24 mouse cellular contexts compared by ENCODE assay signal in genomic region chr5:110604311-110604710, GRCm38 (mm10). TPM values are rescaled to one million over a fixed set of nuclear protein-coding genes. Genes with fewer than 3 reads are reported as not detected.
DNase-seq lines count a peak whose midpoint lies in the region; ATAC-seq and TF ChIP-seq lines count a peak whose summit lies in the region.
"Had no signal": no experiment of that assay in that cellular context is flagged by ENCODE, and none has a peak within 500 bp of the region (broad histone marks: within the 10 kb centered on the region; RNA-seq: fewer than 3 reads in every experiment).

No protein-coding gene starts in this region.

- ATAC-seq in midbrain, embryonic 11.5 days (ENCODE audit: low FRiP score): no peak
- no peak for ATAC-seq in midbrain, embryonic 16.5 days
- no peak for ATAC-seq in megakaryocyte, adult 5-6 weeks (ENCODE audit: poor library complexity, severe bottlenecking)
- ATAC-seq: activated CD4-positive, CD25-positive, alpha-beta regulatory T cell, adult 4 months; CD4-positive, CD25-positive, alpha-beta regulatory T cell, adult 4 months; Patski had no signal

- TF ChIP-seq POLR2A in embryonic fibroblast, embryonic 13.5 days (IDR thresholded peaks at IDR 0.05; ENCODE audit: low read depth, low read length): no peak

- H3K9me3 ChIP-seq in midbrain, embryonic 11.5 days (ENCODE audit: control insufficient read depth, low read length): no peaks in the 10 kb centered on the region
- H3K9me3 ChIP-seq in midbrain, embryonic 16.5 days (replicated peaks; ENCODE audit: control insufficient read depth, low read length, poor library complexity, severe bottlenecking): no peaks in the 10 kb centered on the region
- H3K9me3 ChIP-seq: G1E had no signal

- TF ChIP-seq CTCF in embryonic fibroblast, embryonic 13.5 days (IDR thresholded peaks at IDR 0.05; ENCODE audit: borderline replicate concordance, insufficient read depth, low read length): no peak

- H3K27me3 ChIP-seq in midbrain, embryonic 11.5 days (ENCODE audit: control insufficient read depth, insufficient read depth, low read length): no peaks in the 10 kb centered on the region
- H3K27me3 ChIP-seq in midbrain, embryonic 16.5 days (ENCODE audit: control insufficient read depth, insufficient read depth, low read depth, low read length): no peaks in the 10 kb centered on the region

- no peak overlapping the region for H3K27ac ChIP-seq in midbrain, embryonic 11.5 days (ENCODE audit: low read depth, low read length)
- H3K27ac ChIP-seq in midbrain, embryonic 16.5 days (ENCODE audit: low read length): no peak overlapping the region
- peak overlapping the region; percentile 45; the same call in 1 of the 2 replicates for H3K27ac ChIP-seq in embryonic fibroblast, embryonic 13.5 days (ENCODE audit: insufficient read depth, low read length)

- no peaks in the 10 kb centered on the region for H3K36me3 ChIP-seq in midbrain, embryonic 11.5 days (ENCODE audit: control insufficient read depth, insufficient read depth, low read length)
- no peaks in the 10 kb centered on the region; the same call in 1 of the 2 replicates for H3K36me3 ChIP-seq in midbrain, embryonic 16.5 days (ENCODE audit: control insufficient read depth, insufficient read depth, low read length)
- H3K36me3 ChIP-seq: G1E had no signal

- no peak overlapping the region for H3K4me2 ChIP-seq in midbrain, embryonic 11.5 days
- no peak overlapping the region for H3K4me2 ChIP-seq in midbrain, embryonic 16.5 days (ENCODE audit: low read length)

- no peak overlapping the region for H3K4me3 ChIP-seq in midbrain, embryonic 11.5 days (ENCODE audit: low read depth, low read length)
- H3K4me3 ChIP-seq in midbrain, embryonic 16.5 days (ENCODE audit: low read depth, low read length): no peak overlapping the region
- no peak overlapping the region for H3K4me3 ChIP-seq in embryonic fibroblast, embryonic 13.5 days (ENCODE audit: insufficient read depth, low read length)

- peak; percentile 17 for DNase-seq in midbrain, embryonic 11.5 days (ENCODE audit: low spot score, missing footprints)
- peak; percentile 66 for DNase-seq in 3T3-L1 (ENCODE audit: low read depth, low spot score)
- DNase-seq in NIH3T3 (ENCODE audit: low read depth): peak; percentile 75
- no peak for DNase-seq in neural tube, embryonic 10.5 days (ENCODE audit: extremely low spot score, low spot score)
- DNase-seq in c-Kit-positive CD71-positive TER-119-positive erythroid progenitor cells, embryonic 14.5 days (ENCODE audit: low spot score): no peak
- DNase-seq: adrenal gland, adult 2 months; adrenal gland, adult 8-10 months; adrenal gland, postnatal 10 days; adrenal gland, postnatal 14 days; adrenal gland, postnatal 25 days; adrenal gland, postnatal 36 days; B cell, adult 2 months; cerebellum, adult 11 months; cerebellum, adult 11-12 months; cerebellum, adult 18-20 months; cerebellum, adult 2 months; cerebellum, adult 8-10 months had no signal

- H3K4me1 ChIP-seq in midbrain, embryonic 11.5 days (ENCODE audit: control insufficient read depth, insufficient read depth, low read length): no peaks in the 10 kb centered on the region
- H3K4me1 ChIP-seq in midbrain, embryonic 16.5 days (ENCODE audit: control insufficient read depth, insufficient read depth, low read length): no peaks in the 10 kb centered on the region; the same call in 1 of the 2 replicates
- H3K4me1 ChIP-seq in embryonic fibroblast, embryonic 13.5 days (ENCODE audit: control insufficient read depth, insufficient read depth, low read length): peaks cover 3% of the 10 kb centered on the region; the same call in 1 of the 2 replicates

- WGBS in midbrain, embryonic 11.5 days: 89% methylated on average over 2 of the region's 2 CpGs
- WGBS in midbrain, embryonic 16.5 days: 96% methylated on average over 2 of the region's 2 CpGs

- H3K9ac ChIP-seq in midbrain, embryonic 11.5 days (ENCODE audit: low read length): no peak overlapping the region
- no peak overlapping the region for H3K9ac ChIP-seq in midbrain, embryonic 16.5 days (ENCODE audit: low read depth, low read length)

RNA-seq across cellular contexts. Expression of gene Noc4l, which starts 48.9 kb away (rescaled TPM):
- polyA plus RNA-seq in midbrain, embryonic 11.5 days (2014; fragmentation: Nextera tagmentation; extraction: Ambion mirVana): 54.7 and 55.6 TPM in 2 replicates
- 46.0 and 47.6 TPM in 2 replicates for polyA plus RNA-seq in midbrain, embryonic 16.5 days (2015; fragmentation: Nextera tagmentation; extraction: Ambion mirVana)
- 23.3 and 30.7 TPM in 2 replicates for polyA plus RNA-seq in embryonic fibroblast, embryonic 13.5 days (2011; ENCODE audit: insufficient read length, low read depth, missing spikeins)
- total RNA-seq in megakaryocyte, adult 5-6 weeks (2015): 11.9 and 12.2 TPM in 2 replicates
- total RNA-seq in megakaryocyte, adult 5-6 weeks (2017): 9.9 and 15.9 TPM in 2 replicates

RNA-seq across cellular contexts. Expression of gene Ddx51, which starts 48.9 kb away (rescaled TPM):
- polyA plus RNA-seq in midbrain, embryonic 11.5 days (2014; fragmentation: Nextera tagmentation; extraction: Ambion mirVana): 32.2 and 33.0 TPM in 2 replicates
- polyA plus RNA-seq in midbrain, embryonic 16.5 days (2015; fragmentation: Nextera tagmentation; extraction: Ambion mirVana): 18.0 and 18.1 TPM in 2 replicates
- 21.0 and 33.5 TPM in 2 replicates for polyA plus RNA-seq in embryonic fibroblast, embryonic 13.5 days (2011; ENCODE audit: insufficient read length, low read depth, missing spikeins)
- 9.7 and 10.8 TPM in 2 replicates for total RNA-seq in megakaryocyte, adult 5-6 weeks (2015)
- 3.5 and 10.9 TPM in 2 replicates for total RNA-seq in megakaryocyte, adult 5-6 weeks (2017)

Comparison
In these comparisons a context has a peak if more than half of its experiments do, and no peak if none do; other contexts are left out.
1. DNase-seq: peak in midbrain, embryonic 11.5 days (single experiment), 3T3-L1 (single experiment) and NIH3T3 (single experiment); none in neural tube, embryonic 10.5 days (single experiment) and c-Kit-positive CD71-positive TER-119-positive erythroid progenitor cells, embryonic 14.5 days (single experiment).